Mouse (Mus musculus) gastrocnemius, postnatal 36 days (tissue): Measurements from ENCODE around the gene Bpi. TPM values are rescaled to one million over a fixed set of nuclear protein-coding genes. Genes with fewer than 3 reads are reported as not detected.
A peak's percentile ranks its signal among the peaks of the same experiment; 100 is the strongest.

ENCODE experiments used
- DNase-seq, 2 experiments: peaks; one replicate each; pipeline ENCODE4 v3.0.0; 2022
- intact Hi-C: fragments of 180-260 bp; cut with DNase I; formaldehyde crosslinking; loops from one replicate; pipeline ENCODE4 v1.15.1; 2025
- total RNA-seq, 2 experiments: library from RNA; stranded (reverse); gene quantifications; 2 replicates each; pipeline ENCODE4 v1.2.3; 2021

Bpi gene
- total RNA-seq, 2 experiments from 2014 or later = not detected

DNA sequence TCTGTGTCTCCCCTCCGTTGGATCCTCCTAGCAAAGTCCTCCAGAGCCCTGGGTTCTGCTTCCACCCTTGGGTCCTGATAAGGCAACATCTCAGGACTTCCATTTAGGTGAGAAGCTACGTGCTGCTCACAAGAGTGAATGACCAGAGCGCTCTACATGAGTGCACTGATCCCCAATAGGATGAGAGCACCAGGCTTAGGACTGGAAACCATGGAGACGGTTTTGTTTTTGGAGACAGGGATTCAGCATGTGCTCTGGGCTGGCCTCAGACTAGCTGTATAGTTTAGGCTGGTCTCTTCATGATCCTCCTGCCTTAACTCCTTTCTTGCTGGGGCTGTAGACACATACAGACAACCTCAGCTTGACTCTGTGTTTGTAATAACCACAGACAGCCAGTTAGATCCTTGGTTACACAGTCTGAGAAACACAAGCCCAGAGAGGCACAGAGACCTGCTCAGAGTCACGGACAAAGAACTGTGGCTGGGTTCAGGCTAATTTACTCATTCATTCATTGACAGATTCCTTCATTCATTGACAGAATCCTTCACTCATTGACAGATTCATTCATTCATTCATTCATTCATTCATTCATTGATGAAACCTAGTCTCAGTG, 16.7 kb upstream of the Bpi start:
- intact Hi-C loops = no loop called here
- DNase-seq = no peak

GRCm38 (mm10) chr2:158242170-158242896, 15.6 kb upstream of the Bpi start:
- DNase-seq = peak; percentile 55
- intact Hi-C loops = no loop called here

DNA sequence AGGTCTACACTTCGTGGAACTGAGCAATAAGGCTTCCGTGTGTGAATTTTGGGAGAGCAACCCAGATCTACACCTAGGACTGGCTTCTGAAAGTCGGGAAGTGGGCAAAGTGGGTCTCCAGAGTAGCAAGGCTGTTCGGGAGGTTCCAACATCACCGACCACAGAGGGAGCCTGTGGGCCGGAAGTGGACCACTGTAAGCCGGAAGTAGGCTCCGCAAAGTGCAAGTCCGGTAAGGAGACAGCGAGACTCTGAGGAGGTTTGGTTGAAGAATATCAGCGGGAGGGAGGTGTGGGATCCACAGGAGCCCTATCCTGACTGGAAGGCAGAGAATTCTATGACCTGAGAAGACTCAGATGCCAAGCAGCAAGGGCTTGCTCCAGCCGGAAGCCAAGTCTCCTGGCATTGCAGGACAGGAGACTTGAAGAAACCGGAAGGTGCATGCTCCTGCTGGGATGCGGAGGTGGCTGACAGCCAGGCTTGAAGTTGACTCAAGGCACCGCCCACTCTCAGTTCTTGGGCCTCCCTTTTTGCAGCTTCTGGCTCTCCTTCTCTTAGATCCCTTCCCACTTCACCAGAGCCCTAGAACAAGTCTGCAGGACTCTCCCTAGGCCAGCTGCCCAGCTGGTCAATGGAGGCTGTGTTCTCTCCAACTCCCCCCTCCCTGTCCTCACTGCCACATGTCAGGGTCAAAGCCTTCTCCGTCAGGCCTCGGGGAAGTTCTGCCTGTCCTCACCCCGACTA, 14.6 kb upstream of the Bpi start:
- intact Hi-C loops = no loop called here
- DNase-seq = peak in 1 of 2 experiments; percentile 51

GRCm38 (mm10) chr2:158245072-158245817, 12.6 kb upstream of the Bpi start:
- no peak for DNase-seq
- intact Hi-C loops = no loop called here

- intact Hi-C loops = no loop called here
- DNase-seq = no peak
Observed at GRCm38 (mm10) chr2:158247852-158248251, 10.0 kb upstream of the Bpi start.

- intact Hi-C loops = no loop called here
- peak; percentile 32 to 45 for DNase-seq
Observed at GRCm38 (mm10) chr2:158248318-158248717, 9.6 kb upstream of the Bpi start.

DNA sequence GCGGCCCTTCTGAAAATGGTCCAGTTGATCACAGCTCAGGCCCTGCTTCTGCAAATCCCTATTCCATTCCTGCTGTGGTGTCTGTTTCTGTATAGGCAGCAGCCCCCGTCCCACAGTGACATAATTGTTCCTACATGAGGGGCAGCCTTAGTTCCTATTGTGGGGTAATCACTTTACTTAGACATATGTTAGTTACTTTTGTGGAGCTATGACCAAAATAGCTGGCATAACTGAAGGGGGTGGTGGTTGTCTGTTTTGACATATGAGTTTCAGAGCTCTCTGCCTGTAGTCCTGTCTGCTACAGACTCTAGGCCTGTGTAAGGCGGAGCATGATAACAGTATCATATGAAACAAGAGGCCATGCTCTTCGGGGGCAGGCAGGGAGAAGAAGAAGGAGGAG, 7.3 kb upstream of the Bpi start:
- intact Hi-C loops = no loop called here
- no peak for DNase-seq

DNA sequence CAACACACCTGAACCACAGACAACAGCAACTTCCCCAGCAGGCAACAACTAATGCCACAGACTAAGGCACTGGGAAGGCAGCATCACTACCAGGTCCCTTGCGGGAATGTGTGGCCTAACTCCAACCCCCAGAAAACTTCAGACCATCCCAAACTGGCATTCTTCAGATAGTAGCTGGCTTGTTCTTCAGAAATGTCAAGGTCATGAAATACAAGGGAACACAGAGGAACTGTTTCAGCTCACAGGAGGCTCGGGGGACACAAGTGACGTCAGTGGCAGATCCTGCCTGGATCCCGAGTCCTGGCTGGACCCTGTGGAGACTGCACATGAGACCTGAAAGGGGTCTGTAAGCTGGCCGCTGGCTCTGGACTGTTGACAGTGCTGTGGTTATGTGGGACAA, 4.1 kb upstream of the Bpi start:
- intact Hi-C loops = no loop called here

GRCm38 (mm10) chr2:158256894-158257293, 1.0 kb upstream of the Bpi start:
- DNase-seq = peak; percentile 21 to 24
- intact Hi-C loops = no loop called here

More for the DNA sequence above, 4.1 kb upstream of the Bpi start:
- no peak for DNase-seq

- intact Hi-C loops = loop anchor here (1.0 kb wide), 1 partner anchor 50 kb away; no protein-coding TSS in a partner anchor
- DNase-seq = peak; percentile 60 to 65
Observed at GRCm38 (mm10) chr2:158258781-158259180, 887 bp downstream of the Bpi start.

- intact Hi-C loops = no loop called here
- DNase-seq = no peak
Observed at GRCm38 (mm10) chr2:158259498-158259897, 1.6 kb downstream of the Bpi start.

DNA sequence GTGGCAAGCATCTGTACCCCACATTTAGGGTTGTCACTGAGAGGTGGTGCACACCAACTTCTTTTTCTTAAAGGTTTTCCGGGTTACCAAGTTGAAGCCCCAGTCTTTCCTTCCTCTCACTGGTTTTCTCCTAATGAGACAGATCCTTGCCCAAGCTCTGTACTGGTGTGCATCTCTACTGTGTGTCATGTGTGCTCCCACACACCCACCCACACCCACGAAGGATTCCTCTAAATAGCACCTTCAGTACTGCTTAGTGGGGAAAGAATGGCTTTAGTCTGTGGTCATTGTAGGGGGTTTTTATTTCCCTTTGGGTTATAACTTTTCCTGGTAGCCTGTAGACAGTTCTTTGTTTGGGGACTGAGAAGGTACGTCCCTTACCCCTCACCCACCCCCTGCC, 7.0 kb downstream of the Bpi start:
- no peak for DNase-seq
- intact Hi-C loops = no loop called here

GRCm38 (mm10) chr2:158270017-158270416, 12.1 kb downstream of the Bpi start:
- no peak for DNase-seq
- intact Hi-C loops = no loop called here

GRCm38 (mm10) chr2:158273646-158274045, 15.8 kb downstream of the Bpi start:
- no peak for DNase-seq
- intact Hi-C loops = no loop called here

- intact Hi-C loops = no loop called here
- DNase-seq = no peak
Observed at GRCm38 (mm10) chr2:158275349-158275748, 17.5 kb downstream of the Bpi start.

DNA sequence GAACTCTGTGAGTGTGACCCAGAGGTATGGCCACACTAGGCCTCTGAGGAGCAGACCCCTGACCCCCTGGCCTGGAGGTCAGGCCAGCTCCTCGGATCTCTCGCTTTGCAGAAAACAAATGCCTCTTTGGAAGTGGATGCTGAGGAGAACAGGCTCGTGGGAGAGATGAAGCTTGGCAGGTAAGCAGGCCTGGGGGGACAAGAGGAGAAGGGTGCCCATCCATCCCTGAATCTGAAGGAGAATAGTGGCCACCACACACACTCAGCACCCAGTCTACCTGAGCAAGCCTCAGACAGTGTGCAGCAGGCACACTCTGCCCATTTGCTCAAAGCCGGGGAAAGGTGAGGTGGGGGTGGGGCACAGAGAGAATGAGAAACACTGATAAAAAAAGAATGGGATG, 17.9 kb downstream of the Bpi start:
- DNase-seq = no peak
- intact Hi-C loops = no loop called here

- no peak for DNase-seq
Observed at GRCm38 (mm10) chr2:158276451-158276850, 18.6 kb downstream of the Bpi start.

GRCm38 (mm10) chr2:158276878-158277277, 19.0 kb downstream of the Bpi start:
- intact Hi-C loops = no loop called here
- no peak for DNase-seq

More at GRCm38 (mm10) chr2:158276451-158276850, 18.6 kb downstream of the Bpi start:
- intact Hi-C loops = no loop called here

DNA sequence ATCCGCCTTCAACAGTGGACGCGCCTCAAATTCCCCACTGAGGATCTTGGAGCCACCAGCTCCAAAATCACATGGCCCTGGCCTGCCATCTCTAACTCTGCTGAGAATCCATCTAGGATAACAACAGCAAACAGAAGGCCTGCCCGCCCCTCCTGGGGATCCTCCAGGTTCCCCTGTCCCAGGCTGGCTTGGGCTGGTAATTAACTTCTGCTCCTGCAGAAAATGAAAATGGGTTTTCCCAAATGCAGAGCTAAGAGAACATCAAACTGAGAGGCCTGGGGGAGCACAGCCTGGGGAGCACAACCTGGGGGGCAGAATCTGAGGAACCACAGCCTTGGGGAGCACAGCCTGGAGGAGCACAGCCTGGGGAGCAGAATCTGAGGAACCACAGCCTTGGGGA, 21.8 kb downstream of the Bpi start:
- intact Hi-C loops = loop anchor here (5.0 kb wide), 1 partner anchor 58 kb away; no protein-coding TSS in a partner anchor
- DNase-seq = no peak

DNA sequence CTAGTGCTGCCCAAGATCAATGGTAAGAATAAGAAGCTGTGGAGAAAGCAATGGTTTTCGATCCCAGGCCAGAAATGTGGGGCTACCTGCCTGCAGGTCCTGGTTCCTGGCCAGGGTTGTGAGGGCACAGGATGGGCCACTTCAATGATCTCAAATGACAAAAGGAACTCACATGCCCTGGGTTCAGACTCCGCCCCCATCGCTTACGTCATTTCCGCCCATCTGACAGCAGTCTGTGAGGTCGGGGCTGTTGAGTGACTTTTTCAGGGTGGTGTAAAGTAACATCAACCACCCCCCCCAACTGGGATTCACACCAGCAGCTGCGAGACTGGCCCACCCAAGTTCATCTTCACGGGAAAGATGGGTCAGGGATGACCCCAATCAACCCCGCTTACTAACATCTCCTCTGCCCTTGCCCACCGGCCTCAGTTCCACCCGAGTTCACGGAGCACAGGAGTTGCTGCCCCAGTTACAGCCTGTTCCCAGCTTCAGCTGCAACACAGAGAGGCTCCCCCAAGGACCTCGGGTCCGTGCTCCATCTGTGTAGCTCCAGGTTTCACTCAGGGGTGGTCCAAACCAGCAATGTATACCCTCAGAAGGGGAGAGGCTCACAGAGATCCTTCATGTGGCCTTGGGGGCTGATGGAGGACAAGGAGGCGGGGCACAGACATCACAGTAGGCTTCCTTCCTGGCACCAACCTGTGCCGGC, 23.8 kb downstream of the Bpi start:
- intact Hi-C loops = loop anchor here (5.0 kb wide), 1 partner anchor 56 kb away; no protein-coding TSS in a partner anchor
- no peak for DNase-seq
